Comparison of ENCODE assay signal across 8 mouse cellular contexts in the genomic region with DNA sequence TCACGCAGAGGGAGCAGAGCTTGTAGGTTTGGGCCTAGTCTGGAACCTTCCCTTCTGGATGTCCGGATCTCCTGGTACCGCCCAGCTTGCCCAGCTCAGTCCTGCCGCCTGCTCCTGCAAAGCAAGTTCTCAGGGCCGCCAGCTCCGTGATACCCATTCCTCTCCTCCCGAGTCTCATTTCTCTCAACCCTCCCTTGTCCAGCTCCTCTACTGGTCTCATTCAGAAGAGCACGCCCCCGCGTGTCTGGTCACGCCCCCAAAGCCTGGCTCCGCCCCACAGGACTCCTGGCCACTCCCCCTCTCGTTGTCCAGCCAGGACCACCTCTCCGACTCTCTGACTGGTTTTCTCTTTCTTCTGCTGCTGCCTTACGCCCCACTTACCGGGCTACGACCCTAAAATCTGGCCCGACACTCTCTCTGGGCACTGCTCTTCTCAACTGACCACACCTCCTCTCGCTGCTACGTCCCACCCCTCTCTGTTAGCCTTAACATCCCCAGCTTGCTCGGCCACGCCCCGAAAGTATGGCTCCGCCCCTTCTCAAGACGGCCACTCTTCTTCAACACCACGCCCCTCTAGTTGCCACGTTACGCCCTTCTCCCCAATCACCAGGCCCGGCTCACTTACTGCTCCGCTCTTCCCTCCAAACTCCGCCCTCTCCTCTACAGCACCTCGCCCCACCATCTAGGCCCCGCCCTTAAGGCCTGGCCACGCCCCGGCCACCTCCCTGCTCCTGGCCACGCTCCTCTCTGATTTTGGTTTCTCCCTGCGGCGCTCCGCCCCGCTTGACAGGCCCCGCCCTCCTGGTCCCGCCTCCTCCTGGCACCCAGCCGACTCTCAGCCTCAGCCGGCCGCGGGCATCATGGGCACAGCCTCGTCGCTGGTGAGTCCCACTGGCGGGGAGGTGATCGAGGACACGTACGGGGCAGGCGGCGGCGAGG. TPM values are rescaled to one million over a fixed set of nuclear protein-coding genes. Genes with fewer than 3 reads are reported as not detected.
DNase-seq lines count a peak whose midpoint lies in the region; ATAC-seq and TF ChIP-seq lines count a peak whose summit lies in the region.

Nphp3 (plus strand) TSS at position 624 of the 939 bp plus-strand sequence.

- under 1% methylated on average over 55 of the region's 55 CpGs for WGBS in forebrain, embryonic 15.5 days
- under 1% methylated on average over 55 of the region's 55 CpGs for WGBS in lung, adult 2 months

- intact Hi-C loops in heart, postnatal 25 days (cut with DNase I): loop anchor here (10.0 kb wide), 1 partner anchor 637 kb away; the partner anchor contains the start of gene Cdv3

- peak; percentile 100 for DNase-seq in ES-E14 (ENCODE audit: low read depth, low spot score)
- DNase-seq in cerebellum, adult 11-12 months: peak; percentile 100
- DNase-seq in heart, postnatal 25 days (ENCODE audit: low spot score): peak; percentile 99
- peak; percentile 98 to 99 for DNase-seq in layer of hippocampus, adult 18-20 months (ENCODE audit: low spot score in 2 of 2)
- DNase-seq in lung, adult 2 months: peak; percentile 100
- DNase-seq in thymus, adult 18-20 months: peak; percentile 92 to 94

- ATAC-seq in forebrain, embryonic 15.5 days (replicated peaks): peak; percentile 98
- ATAC-seq in neutrophil, adult 5-6 weeks (ENCODE audit: extremely low read depth, insufficient number of reproducible peaks, low FRiP score, poor library complexity, severe bottlenecking): peak; percentile 91

- no peaks in the 10 kb centered on the region for H3K36me3 ChIP-seq in ES-E14 (ENCODE audit: control insufficient read depth, insufficient read depth, low read length, poor library complexity, severe bottlenecking)
- no peaks in the 10 kb centered on the region for H3K36me3 ChIP-seq in forebrain, embryonic 15.5 days

- H3K9me3 ChIP-seq in ES-E14 (ENCODE audit: control insufficient read depth, insufficient read depth, low read depth, low read length): no peaks in the 10 kb centered on the region
- H3K9me3 ChIP-seq in forebrain, embryonic 15.5 days: no peaks in the 10 kb centered on the region

- peak; percentile 72; the same call in 1 of the 2 replicates for TF ChIP-seq POLR2A in lung, adult 2 months (IDR thresholded peaks at IDR 0.05; ENCODE audit: borderline replicate concordance, extremely low read depth, low read depth, low read length)

- peak within 1 kb of the TSS; percentile 59 for H3K4me2 ChIP-seq in forebrain, embryonic 15.5 days (replicated peaks)

- peak within 1 kb of the TSS; percentile 86 to 100 for H3K4me3 ChIP-seq in ES-E14 (ENCODE audit: insufficient read depth in 1 of 2, low read depth in 1 of 2, low read length in 2 of 2, poor library complexity in 1 of 2, severe bottlenecking in 1 of 2)
- H3K4me3 ChIP-seq in forebrain, embryonic 15.5 days: peak within 1 kb of the TSS; percentile 71
- H3K4me3 ChIP-seq in lung, adult 2 months (replicated peaks; ENCODE audit: extremely low read depth, low read depth, low read length): peak within 1 kb of the TSS; percentile 85

- no peaks in the 10 kb centered on the region; the same call in 1 of the 2 replicates for H3K27me3 ChIP-seq in forebrain, embryonic 15.5 days

- no peak for TF ChIP-seq CTCF in lung, adult 2 months (IDR thresholded peaks at IDR 0.05; ENCODE audit: insufficient read depth, low read length)

- H3K27ac ChIP-seq in ES-E14 (ENCODE audit: insufficient read depth, low read depth, low read length, poor library complexity, severe bottlenecking): 0 out of 2 replicates have a peak within 1 kb of the TSS, but pooled peaks have one; percentile 32
- H3K27ac ChIP-seq in forebrain, embryonic 15.5 days (replicated peaks): peak within 1 kb of the TSS; percentile 79

- peaks cover 0 to 3% of the 10 kb centered on the region in 2 experiments; a peak in 2 of 4 replicates for H3K4me1 ChIP-seq in ES-E14 (ENCODE audit: control insufficient read depth in 2 of 2, insufficient read depth in 2 of 2, low read length in 2 of 2, poor library complexity in 1 of 2)
- H3K4me1 ChIP-seq in forebrain, embryonic 15.5 days: peaks cover 17% of the 10 kb centered on the region
- H3K4me1 ChIP-seq in lung, adult 2 months (ENCODE audit: control insufficient read depth, insufficient read depth, low read length): no peaks in the 10 kb centered on the region

- in situ Hi-C loops in ES-E14 (cut with MboI; ENCODE audit: low sequenced_read_pairs in 2 of 2, unreplicated experiment in 2 of 2): no loop called here

- peak within 1 kb of the TSS; percentile 64 for H3K9ac ChIP-seq in ES-E14 (ENCODE audit: insufficient read depth, low read depth, low read length, poor library complexity, severe bottlenecking)
- peak within 1 kb of the TSS; percentile 63 for H3K9ac ChIP-seq in forebrain, embryonic 15.5 days (replicated peaks)

TF ChIP-seq in ES-E14, 5 proteins besides CTCF, POLR2A, EP300 and RAD21:
- TF ChIP-seq CHD2 (IDR thresholded peaks at IDR 0.05; ENCODE audit: low read depth, low read length) (no peak), MAFK (IDR thresholded peaks at IDR 0.05; ENCODE audit: insufficient read depth, low read depth, low read length) (no peak), HCFC1 (IDR thresholded peaks at IDR 0.05; ENCODE audit: borderline replicate concordance, insufficient read depth, low read length) (no peak), ZNF384 (IDR thresholded peaks at IDR 0.05; ENCODE audit: low read depth, low read length) (no peak), ZC3H11A (IDR thresholded peaks at IDR 0.05; ENCODE audit: borderline replicate concordance, low read depth, low read length) (no peak)
TF ChIP-seq in ES-E14: peak in this region for 0.

RNA-seq across cellular contexts. Expression of gene Nphp3, which starts in this region (rescaled TPM):
- 6.4 and 7.2 TPM in 2 replicates for total RNA-seq in ES-E14 (2012; rRNA removed)
- polyA plus RNA-seq in forebrain, embryonic 15.5 days (2015; fragmentation: Nextera tagmentation; extraction: Ambion mirVana): 2.4 and 2.8 TPM in 2 replicates
- 1 to 10 TPM; 2.1 to 3.5 TPM for total RNA-seq in heart, postnatal 25 days (2021)
- total RNA-seq in layer of hippocampus, adult 18-20 months (2021): 1 to 10 TPM; 7.6 to 9.1 TPM
- 8.4 and 9.1 TPM in 2 replicates for polyA plus RNA-seq in lung, adult 2 months (2012; rRNA removed)
- total RNA-seq in neutrophil, adult 5-6 weeks (2017): 3.6 TPM in 2 replicates

Comparison
In these comparisons a context has a peak if more than half of its experiments do, and no peak if none do; other contexts are left out.
1. Peak in every context shown above with its lines: DNase-seq, ATAC-seq, H3K4me3 ChIP-seq and H3K27ac ChIP-seq.